Mouse (Mus musculus): Measurements from ENCODE around the gene Krt33a.

- TF ChIP-seq MAX (IDR thresholded peaks at IDR 0.05; ENCODE audit: low read length) = no peak
- TF ChIP-seq RAD21 (IDR thresholded peaks at IDR 0.05; ENCODE audit: low read depth, low read length) = no peak
- no peak for TF ChIP-seq ZKSCAN1 (IDR thresholded peaks at IDR 0.05; ENCODE audit: low read depth, low read length)
- no peak for TF ChIP-seq USF1 (IDR thresholded peaks at IDR 0.05; ENCODE audit: low read depth, low read length)
- TF ChIP-seq MYC (IDR thresholded peaks at IDR 0.05; ENCODE audit: low read depth, low read length) = no peak
Observed at GRCm38 (mm10) chr11:100010682-100011081, 5.3 kb downstream of the Krt33a start.
